Mouse (Mus musculus) heart, embryonic 11.5 days (tissue): ENCODE measurements around the gene Slc16a4. TPM values are rescaled to one million over a fixed set of nuclear protein-coding genes. Genes with fewer than 3 reads are reported as not detected.

ENCODE experiments used
- ATAC-seq: fragments of 200-750 bp; cut with Nextera tagmentation; replicated peaks from 2 replicates; pipeline ENCODE4 v1.8.0; 2017; ENCODE audit warnings: moderate library complexity; ENCODE audit not compliant: insufficient number of reproducible peaks, low FRiP score, low TSS enrichment
- H3K27ac ChIP-seq: fragments of 300-500 bp; sonication (generic); 2 replicates; pipeline ENCODE4 v1.5.1; 2014; ENCODE audit warnings: mild to moderate bottlenecking, low read depth, low read length
- H3K27me3 ChIP-seq: fragments of 300-500 bp; sonication (generic); 2 replicates; pipeline ENCODE4 v1.6.1; 2014; ENCODE audit warnings: mild to moderate bottlenecking, low read length, mixed read lengths; ENCODE audit not compliant: control insufficient read depth, insufficient read depth
- H3K36me3 ChIP-seq: fragments of 300-500 bp; sonication (generic); 2 replicates; pipeline ENCODE4 v1.6.1; 2014; ENCODE audit warnings: mild to moderate bottlenecking, low read length, moderate library complexity, mixed read lengths; ENCODE audit not compliant: control insufficient read depth, insufficient read depth
- H3K4me1 ChIP-seq: fragments of 300-500 bp; sonication (generic); 2 replicates; pipeline ENCODE4 v1.6.1; 2014; ENCODE audit warnings: low read length; ENCODE audit not compliant: control insufficient read depth, insufficient read depth
- H3K4me2 ChIP-seq: fragments of 300-500 bp; sonication (generic); 2 replicates; pipeline ENCODE4 v1.6.1; 2014; ENCODE audit warnings: mild to moderate bottlenecking, moderate library complexity
- H3K4me3 ChIP-seq: fragments of 300-500 bp; sonication (generic); 2 replicates; pipeline ENCODE4 v1.5.1; 2014; ENCODE audit warnings: low read depth, low read length
- H3K9ac ChIP-seq: fragments of 300-500 bp; sonication (generic); 2 replicates; pipeline ENCODE4 v1.6.1; 2014; ENCODE audit warnings: mild to moderate bottlenecking, low read depth, low read length, moderate library complexity
- H3K9me3 ChIP-seq: fragments of 300-500 bp; sonication (generic); replicated peaks from 2 replicates; pipeline ENCODE4 v1.6.1; 2016; ENCODE audit warnings: low read length; ENCODE audit not compliant: control insufficient read depth
- WGBS: fragments of 180-500 bp; shearing (Covaris S2); extraction: QIAGEN DNeasy Blood & Tissue Kit; methylation state at CpG from one replicate; pipeline ENCODE4 v1.1.7; 2014; ENCODE audit not compliant: insufficient replicate concordance; 5-methylcytosine and 5-hydroxymethylcytosine counted together
- polyA plus RNA-seq: library from polyadenylated mRNA; unstranded; fragments of >200 nt; fragmentation: Nextera tagmentation; extraction: Ambion mirVana; gene quantifications from 2 replicates; pipeline ENCODE4 v1.2.1, GENCODE M21; 2014

The Slc16a4 gene
- polyA plus RNA-seq, 1 experiment from 2014 or later, result 3.0 TPM

DNA sequence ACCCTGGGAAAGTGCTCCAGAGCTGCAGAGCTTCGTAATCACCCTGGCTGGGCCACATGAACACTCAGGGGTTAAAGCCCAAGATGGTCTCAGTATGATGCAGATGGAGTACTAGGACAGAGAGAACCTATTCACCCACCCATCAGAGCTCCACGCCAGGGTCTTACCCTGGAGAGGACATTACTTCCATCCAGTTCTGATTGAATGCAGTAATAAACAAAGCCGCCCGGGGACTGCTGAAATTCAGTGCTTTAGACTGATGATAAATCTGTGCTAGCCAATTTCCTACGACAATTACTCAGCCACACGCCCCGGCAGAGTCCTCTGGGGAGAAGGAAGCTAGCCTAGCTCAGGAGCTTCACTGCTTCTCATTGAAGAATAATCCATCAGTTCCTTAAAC, 34.3 kb upstream of the Slc16a4 start:
- Histone ChIP-seq H3K9me3 (no peaks in the 10 kb centered on the region), H3K36me3 (no peaks in the 10 kb centered on the region), H3K27ac (no peak overlapping the region), H3K4me1 (peaks cover 2% of the 10 kb centered on the region; the same call in 1 of the 2 replicates), H3K4me2 (no peak overlapping the region), H3K4me3 (no peak overlapping the region), H3K9ac (no peak overlapping the region), H3K27me3 (no peaks in the 10 kb centered on the region)
- no peak for ATAC-seq
- whole genome bisulfite sequencing, result 67% methylated on average over 7 of the region's 7 CpGs

DNA sequence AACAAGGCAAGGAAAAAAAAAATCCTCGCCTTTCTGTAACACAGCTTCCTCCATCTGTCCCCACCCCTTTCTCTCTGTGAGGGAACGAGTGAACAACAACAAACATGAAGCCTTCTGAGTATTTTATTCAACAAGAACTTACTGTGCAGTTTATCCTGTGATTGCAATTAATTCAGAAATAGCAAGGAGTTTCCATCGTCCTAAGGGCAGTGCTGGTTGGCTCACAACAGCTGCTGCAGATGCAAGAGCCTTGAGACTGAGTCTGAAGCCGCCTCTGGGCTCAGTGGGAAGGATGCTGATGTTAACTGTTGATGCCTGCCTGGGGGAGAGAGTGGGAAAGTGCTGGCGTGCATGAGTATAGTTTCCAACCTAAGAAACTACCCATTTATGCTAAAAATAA, 33.1 kb upstream of the Slc16a4 start:
- H3K4me3 ChIP-seq, result no peak overlapping the region
- peaks cover 2% of the 10 kb centered on the region; the same call in 1 of the 2 replicates for H3K4me1 ChIP-seq
- H3K27me3 ChIP-seq, result no peaks in the 10 kb centered on the region
- WGBS, result 54% methylated on average over 5 of the region's 5 CpGs
- no peak overlapping the region for H3K27ac ChIP-seq
- no peak for ATAC-seq
- H3K4me2 ChIP-seq, result no peak overlapping the region
- H3K9ac ChIP-seq, result no peak overlapping the region
- no peaks in the 10 kb centered on the region for H3K9me3 ChIP-seq
- H3K36me3 ChIP-seq, result no peaks in the 10 kb centered on the region

DNA sequence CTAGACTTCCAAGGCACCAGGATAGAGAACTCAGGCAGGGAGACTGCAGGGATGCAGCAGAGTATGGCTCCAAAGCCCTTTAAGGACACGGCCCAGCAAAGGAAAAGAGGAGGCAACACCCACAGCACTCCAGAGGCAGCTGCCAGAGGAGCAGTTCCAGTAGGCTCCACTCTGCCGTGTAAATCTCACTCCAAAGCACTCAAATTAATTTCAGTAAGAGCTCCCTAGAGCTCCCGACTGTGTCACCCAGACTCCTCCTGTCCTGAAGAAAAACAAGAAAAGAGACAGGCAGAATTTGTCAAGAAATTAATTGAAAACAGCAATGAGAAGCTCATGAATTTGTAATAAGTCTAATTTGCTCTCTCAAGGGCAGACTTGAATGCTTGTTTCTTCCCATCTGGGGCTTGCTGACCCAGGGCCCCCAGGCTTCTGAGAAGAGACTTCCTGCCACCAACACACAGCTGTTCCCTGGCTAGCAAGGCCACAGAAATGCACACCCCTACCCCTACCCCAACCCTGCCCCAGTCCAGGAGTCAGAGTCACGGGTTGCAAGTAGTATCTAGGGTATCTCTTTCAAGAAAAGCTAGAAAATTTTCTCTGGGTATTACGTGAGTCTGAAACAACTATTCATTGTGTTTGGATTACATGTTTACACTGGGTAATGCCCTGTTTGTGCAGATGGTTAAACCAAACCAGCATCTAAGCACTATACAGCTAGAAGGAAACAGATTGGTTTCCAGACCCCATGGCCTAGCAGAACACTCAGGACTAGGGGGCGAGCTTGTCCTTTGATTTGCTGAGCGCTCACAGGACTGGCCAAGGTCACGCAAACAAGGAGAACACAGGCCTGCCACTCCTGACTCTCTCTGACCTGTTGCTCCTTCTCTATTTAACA, 29.8 kb upstream of the Slc16a4 start:
- WGBS, result 54% methylated on average over 8 of the region's 8 CpGs
- no peak; the same call in 1 of the 2 replicates for ATAC-seq
- Histone ChIP-seq H3K27me3 (no peaks in the 10 kb centered on the region), H3K4me1 (peaks cover 2% of the 10 kb centered on the region; the same call in 1 of the 2 replicates), H3K4me3 (no peak overlapping the region), H3K36me3 (no peaks in the 10 kb centered on the region), H3K27ac (no peak overlapping the region), H3K4me2 (no peak overlapping the region), H3K9me3 (no peaks in the 10 kb centered on the region), H3K9ac (no peak overlapping the region)

DNA sequence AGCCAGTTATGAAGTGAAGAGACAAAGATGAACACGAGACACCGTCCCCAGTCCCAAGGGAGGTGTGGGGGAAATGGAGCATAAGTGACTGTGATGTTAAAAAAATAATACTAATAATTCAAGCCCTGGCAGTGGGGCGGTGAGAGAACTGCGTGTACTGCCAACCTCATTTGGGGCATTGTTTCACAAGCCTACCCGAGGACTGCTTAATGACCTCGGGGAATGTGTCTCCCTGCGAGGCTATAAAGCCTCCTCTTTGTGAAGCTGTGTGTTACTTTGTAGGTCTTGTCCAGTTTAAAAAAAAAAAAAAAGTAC, 29.2 kb upstream of the Slc16a4 start:
- Histone ChIP-seq H3K4me1 (peaks cover 2% of the 10 kb centered on the region; the same call in 1 of the 2 replicates), H3K9ac (no peak overlapping the region), H3K27me3 (no peaks in the 10 kb centered on the region), H3K36me3 (no peaks in the 10 kb centered on the region), H3K27ac (no peak overlapping the region), H3K9me3 (no peaks in the 10 kb centered on the region), H3K4me3 (no peak overlapping the region), H3K4me2 (no peak overlapping the region)
- ATAC-seq, result no peak
- 70% methylated on average over 7 of the region's 7 CpGs for WGBS

DNA sequence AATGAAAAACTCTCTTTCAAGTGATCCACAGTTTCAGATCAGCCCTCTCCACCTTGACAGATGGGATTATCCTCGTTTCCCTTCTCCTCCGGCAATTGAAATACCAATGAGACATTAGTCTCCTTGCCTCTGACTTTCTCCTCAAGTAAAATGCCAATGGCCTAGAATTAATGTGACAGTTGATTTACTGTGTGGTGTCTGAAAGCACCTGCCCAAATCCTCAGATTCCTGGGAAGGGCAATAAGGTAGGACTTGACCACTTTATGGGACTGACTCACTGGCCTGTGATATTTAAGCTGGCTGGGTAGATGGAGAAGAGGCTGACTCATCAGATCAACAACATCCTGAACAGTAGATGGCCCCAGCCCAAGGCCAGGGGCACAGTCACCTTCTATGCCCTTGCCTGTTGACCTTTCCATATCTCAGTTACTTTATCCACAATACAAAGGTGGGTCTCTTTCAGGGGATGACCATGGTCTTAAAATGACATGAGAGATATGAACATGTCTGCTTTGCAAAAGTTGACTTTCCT, 24.1 kb upstream of the Slc16a4 start:
- WGBS, result 71% methylated on average over 2 of the region's 2 CpGs
- no peak overlapping the region for H3K4me2 ChIP-seq
- H3K9me3 ChIP-seq, result no peaks in the 10 kb centered on the region
- H3K27ac ChIP-seq, result no peak overlapping the region
- H3K9ac ChIP-seq, result no peak overlapping the region
- H3K27me3 ChIP-seq, result no peaks in the 10 kb centered on the region
- H3K36me3 ChIP-seq, result no peaks in the 10 kb centered on the region
- no peak overlapping the region for H3K4me3 ChIP-seq
- ATAC-seq, result no peak
- no peaks in the 10 kb centered on the region for H3K4me1 ChIP-seq

DNA sequence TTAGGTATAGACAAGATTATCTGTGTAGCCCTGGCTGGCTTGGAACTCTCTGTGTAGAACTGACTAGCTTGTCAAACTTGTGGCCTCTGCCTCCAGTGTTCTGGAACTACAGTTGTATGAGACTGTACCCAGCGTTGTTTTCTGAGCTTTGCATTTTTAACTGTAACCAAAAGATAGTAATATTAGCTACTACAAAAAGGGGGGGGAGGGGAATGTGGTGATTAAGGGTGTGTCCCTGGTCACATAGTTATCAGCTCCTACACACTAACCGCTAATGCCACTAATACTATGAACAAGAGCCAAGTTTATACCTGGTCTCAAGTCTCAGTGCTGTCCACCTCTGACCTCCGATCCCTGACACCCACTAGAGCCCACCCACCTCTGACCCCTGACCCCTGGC, 18.6 kb upstream of the Slc16a4 start:
- Histone ChIP-seq H3K27ac (no peak overlapping the region), H3K4me1 (no peaks in the 10 kb centered on the region), H3K4me2 (no peak overlapping the region), H3K27me3 (0 out of 2 replicates have a peak, but pooled peaks cover 3% of the 10 kb centered on the region), H3K36me3 (no peaks in the 10 kb centered on the region), H3K4me3 (no peak overlapping the region), H3K9ac (no peak overlapping the region), H3K9me3 (no peaks in the 10 kb centered on the region)
- ATAC-seq, result no peak
- WGBS, result 70% methylated on average over 3 of the region's 3 CpGs

DNA sequence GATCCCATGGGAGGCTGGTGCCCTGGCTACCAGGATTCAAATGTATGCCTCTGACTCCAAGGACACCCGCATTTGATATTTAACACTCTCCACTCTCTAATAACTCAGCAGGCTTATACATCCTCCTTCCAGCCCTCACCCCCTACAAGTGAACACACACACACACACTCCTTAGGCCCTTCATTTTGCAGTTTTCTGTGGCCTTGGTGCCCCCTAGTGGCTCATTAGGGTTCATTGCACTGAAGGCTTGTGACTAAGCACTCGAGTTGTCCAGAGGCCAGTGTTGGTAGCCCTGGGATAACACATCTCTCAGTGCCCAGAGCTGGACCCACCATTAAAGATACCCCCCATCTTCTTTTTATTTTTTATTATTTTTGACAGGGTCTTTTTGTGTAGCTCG, 17.2 kb upstream of the Slc16a4 start:
- H3K4me1 ChIP-seq, result no peaks in the 10 kb centered on the region
- no peaks in the 10 kb centered on the region for H3K36me3 ChIP-seq
- no peak overlapping the region for H3K4me2 ChIP-seq
- whole genome bisulfite sequencing, result 7% methylated on average over 3 of the region's 3 CpGs
- 0 out of 2 replicates have a peak, but pooled peaks cover 3% of the 10 kb centered on the region for H3K27me3 ChIP-seq
- no peak overlapping the region for H3K9ac ChIP-seq
- H3K4me3 ChIP-seq, result no peak overlapping the region
- no peak; the same call in 1 of the 2 replicates for ATAC-seq
- no peaks in the 10 kb centered on the region for H3K9me3 ChIP-seq
- H3K27ac ChIP-seq, result no peak overlapping the region

DNA sequence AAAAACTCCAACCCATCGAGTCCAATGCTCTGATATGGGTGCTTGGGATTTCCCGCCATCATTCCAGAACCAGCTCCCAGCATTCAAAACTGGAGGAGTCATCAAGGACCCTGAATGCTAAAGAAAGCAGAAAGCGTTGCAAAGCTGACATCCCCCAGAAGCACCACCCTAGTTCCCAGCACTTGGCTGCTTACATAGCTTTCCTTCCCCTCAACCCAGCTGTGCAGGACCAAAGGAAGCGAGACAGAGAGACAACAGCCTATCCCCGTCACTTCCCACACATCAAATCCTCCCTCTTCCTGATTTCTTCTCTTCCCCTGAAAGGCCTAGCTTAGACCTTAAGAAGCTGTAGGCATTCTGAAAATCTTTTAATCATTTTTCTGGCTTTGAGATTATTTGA, 15.7 kb upstream of the Slc16a4 start:
- Histone ChIP-seq H3K4me3 (no peak overlapping the region), H3K36me3 (no peaks in the 10 kb centered on the region), H3K4me2 (no peak overlapping the region), H3K27ac (no peak overlapping the region), H3K27me3 (0 out of 2 replicates have a peak, but pooled peaks cover 3% of the 10 kb centered on the region), H3K9ac (no peak overlapping the region), H3K9me3 (no peaks in the 10 kb centered on the region), H3K4me1 (peaks cover 6% of the 10 kb centered on the region; the same call in 1 of the 2 replicates)
- WGBS, result 49% methylated on average over 5 of the region's 5 CpGs
- no peak for ATAC-seq
